Mouse (Mus musculus) mouse trophoblast stem cell (cell line): Measurements from ENCODE around the gene Actl6b.

Source experiments
- in situ Hi-C, 2 experiments: fragments of 300-500 bp; cut with MseI, MboI; formaldehyde crosslinking; loops; 2 replicates in 1 of 2; 3 replicates in 1 of 2; pipeline ENCODE4 v1.15.1; 2025

The Actl6b gene

GRCm38 (mm10) chr5:137553411-137553837 lies at the start of gene Actl6b:
Gene Actl6b (plus strand): TSS chr5:137553517.
- in situ Hi-C loops: no loop called here

GRCm38 (mm10) chr5:137504041-137504440 lies 49.3 kb upstream of the Actl6b start:
- in situ Hi-C loops: no loop called here

GRCm38 (mm10) chr5:137510014-137510501 lies 43.3 kb upstream of the Actl6b start:
- in situ Hi-C loops: no loop called here

- in situ Hi-C loops: no loop called here
Measured at GRCm38 (mm10) chr5:137510573-137511390, 42.5 kb upstream of the Actl6b start.

- in situ Hi-C loops: no loop called here
Measured at GRCm38 (mm10) chr5:137511706-137512105, 41.6 kb upstream of the Actl6b start.

GRCm38 (mm10) chr5:137512847-137513794 lies 40.2 kb upstream of the Actl6b start:
- in situ Hi-C loops: no loop called here

GRCm38 (mm10) chr5:137513951-137514721 lies 39.2 kb upstream of the Actl6b start:
- in situ Hi-C loops: no loop called here

GRCm38 (mm10) chr5:137514811-137515210 lies 38.5 kb upstream of the Actl6b start:
- in situ Hi-C loops: no loop called here

- in situ Hi-C loops: no loop called here
Measured at GRCm38 (mm10) chr5:137518436-137518835, 34.9 kb upstream of the Actl6b start, which contains the start of gene Gigyf1. Gene Gigyf1 (plus strand): TSS chr5:137518548.

- in situ Hi-C loops: no loop called here
Measured at GRCm38 (mm10) chr5:137519691-137520550, 33.4 kb upstream of the Actl6b start.

GRCm38 (mm10) chr5:137521861-137522260 lies 31.5 kb upstream of the Actl6b start:
- in situ Hi-C loops: no loop called here

- in situ Hi-C loops: no loop called here
Measured at GRCm38 (mm10) chr5:137522711-137523110, 30.6 kb upstream of the Actl6b start.

- in situ Hi-C loops: no loop called here
Measured at GRCm38 (mm10) chr5:137523396-137524250, 29.7 kb upstream of the Actl6b start.

- in situ Hi-C loops: no loop called here
Measured at GRCm38 (mm10) chr5:137524251-137524515, 29.1 kb upstream of the Actl6b start.

- in situ Hi-C loops: no loop called here
Measured at GRCm38 (mm10) chr5:137524671-137525070, 28.6 kb upstream of the Actl6b start.

GRCm38 (mm10) chr5:137525511-137525910 lies 27.8 kb upstream of the Actl6b start:
- in situ Hi-C loops: no loop called here

- in situ Hi-C loops: no loop called here
Measured at GRCm38 (mm10) chr5:137526192-137526936, 27.0 kb upstream of the Actl6b start.

GRCm38 (mm10) chr5:137527413-137527812 lies 25.9 kb upstream of the Actl6b start:
- in situ Hi-C loops: no loop called here
